Mouse (Mus musculus) layer of hippocampus, adult 8-10 months (tissue): ENCODE measurements at regions not wholly inside any gene's neighbourhood (a gene's known extent, or its start where the extent isn't known, plus 50 kb on each side); places are given as distances from the start of the nearest gene placed in this dataset.
A peak's percentile ranks its signal among the peaks of the same experiment; 100 is the strongest.

Experiments
- DNase-seq, 2 experiments: peaks; one replicate each; pipeline ENCODE4 v3.0.0; 2022; ENCODE audit warnings: low spot score in 2 of 2

- no peak for DNase-seq
Observed at GRCm38 (mm10) chr8:10775202-10776010, 232.9 kb downstream of the Irs2 start.

- DNase-seq = no peak
Observed at GRCm38 (mm10) chr8:10774778-10775177, 233.5 kb downstream of the Irs2 start.

GRCm38 (mm10) chr8:10768181-10768580 is 240.1 kb downstream of the Irs2 start:
- DNase-seq = no peak

GRCm38 (mm10) chr8:10763907-10764306 is 244.4 kb downstream of the Irs2 start:
- DNase-seq = no peak

GRCm38 (mm10) chr8:10761694-10762305 is 246.5 kb downstream of the Irs2 start:
- DNase-seq = no peak

GRCm38 (mm10) chr8:10760851-10761693 is 247.2 kb downstream of the Irs2 start:
- peak; percentile 15 to 45 for DNase-seq

GRCm38 (mm10) chr8:10760231-10760630 is 248.0 kb downstream of the Irs2 start:
- no peak for DNase-seq

- DNase-seq = no peak
Observed at GRCm38 (mm10) chr8:10758151-10758550, 250.1 kb downstream of the Irs2 start.

- DNase-seq = no peak
Observed at GRCm38 (mm10) chr8:10754986-10755308, 253.3 kb downstream of the Irs2 start.

- no peak for DNase-seq
Observed at GRCm38 (mm10) chr8:10754232-10754985, 253.8 kb downstream of the Irs2 start.

- no peak for DNase-seq
Observed at GRCm38 (mm10) chr8:10753056-10753455, 255.2 kb downstream of the Irs2 start.

GRCm38 (mm10) chr8:10747150-10747549 is 261.1 kb downstream of the Irs2 start:
- no peak for DNase-seq

- no peak for DNase-seq
Observed at GRCm38 (mm10) chr8:10743241-10743640, 265.0 kb downstream of the Irs2 start.

- no peak for DNase-seq
Observed at GRCm38 (mm10) chr8:10740837-10741236, 267.4 kb downstream of the Irs2 start.

GRCm38 (mm10) chr8:10738486-10739081 is 269.7 kb downstream of the Irs2 start:
- DNase-seq = no peak

GRCm38 (mm10) chr8:10734746-10735145 is 273.5 kb downstream of the Irs2 start:
- no peak for DNase-seq

- no peak for DNase-seq
Observed at GRCm38 (mm10) chr8:10723332-10723731, 284.9 kb downstream of the Irs2 start.

GRCm38 (mm10) chr8:10722742-10723141 is 285.5 kb downstream of the Irs2 start:
- no peak for DNase-seq

GRCm38 (mm10) chr8:10722342-10722741 is 285.9 kb downstream of the Irs2 start:
- no peak for DNase-seq

GRCm38 (mm10) chr8:10721146-10721862 is 287.0 kb downstream of the Irs2 start:
- DNase-seq = no peak
